Mouse (Mus musculus) large intestine, adult 2 months (tissue): ENCODE data around the gene Igsf9. TPM values are rescaled to one million over a fixed set of nuclear protein-coding genes. Genes with fewer than 3 reads are reported as not detected.

Experiments used
- DNase-seq: peaks from one replicate; pipeline ENCODE4 v3.0.0-alpha.2; 2012; ENCODE audit warnings: low read depth, low spot score
- WGBS: fragments of 180-500 bp; shearing (Covaris S2); methylation state at CpG from one replicate; pipeline ENCODE4 v1.1.7; 2018; 5-methylcytosine and 5-hydroxymethylcytosine counted together
- polyA plus RNA-seq: library from polyadenylated mRNA; depleted of rRNA; stranded (reverse); fragments of >200 nt; gene quantifications from 2 replicates; pipeline ENCODE4 v1.2.3, GENCODE M21; 2012; rRNA removed

Igsf9 gene
- 109 and 288 TPM in 2 replicates for polyA plus RNA-seq

GRCm38 (mm10) chr1:172481540-172482280 is at the start of gene Igsf9:
Igsf9 (plus strand) TSS chr1:172481788.
- WGBS, result under 1% methylated on average over 38 of the region's 38 CpGs

GRCm38 (mm10) chr1:172431836-172432586 is 49.6 kb upstream of the Igsf9 start:
- WGBS, result 12% methylated on average over 4 of the region's 4 CpGs
- DNase-seq, result peak; percentile 53

More at GRCm38 (mm10) chr1:172481540-172482280, at the start of gene Igsf9:
- peak; percentile 97 for DNase-seq

- DNase-seq, result no peak
- 39% methylated on average over 3 of the region's 3 CpGs for WGBS
Observed at GRCm38 (mm10) chr1:172432587-172432955, 49.0 kb upstream of the Igsf9 start.

- 63% methylated on average over 20 of the region's 20 CpGs for WGBS
Observed at GRCm38 (mm10) chr1:172433012-172433850, 48.4 kb upstream of the Igsf9 start.

GRCm38 (mm10) chr1:172433851-172434165 is 47.8 kb upstream of the Igsf9 start:
- WGBS, result 86% methylated on average over 4 of the region's 4 CpGs
- no peak for DNase-seq

More at GRCm38 (mm10) chr1:172433012-172433850, 48.4 kb upstream of the Igsf9 start:
- no peak for DNase-seq

GRCm38 (mm10) chr1:172436785-172437184 is 44.8 kb upstream of the Igsf9 start:
- no peak for DNase-seq
- 65% methylated on average over 6 of the region's 6 CpGs for WGBS

GRCm38 (mm10) chr1:172438621-172439020 is 43.0 kb upstream of the Igsf9 start:
- 87% methylated on average over 2 of the region's 2 CpGs for WGBS
- DNase-seq, result no peak

- WGBS, result 29% methylated on average over 3 of the region's 3 CpGs
- no peak for DNase-seq
Observed at GRCm38 (mm10) chr1:172440521-172440920, 41.1 kb upstream of the Igsf9 start.

GRCm38 (mm10) chr1:172441935-172442445 is 39.6 kb upstream of the Igsf9 start:
- WGBS, result 86% methylated on average over 9 of the region's 9 CpGs

GRCm38 (mm10) chr1:172450226-172450625 is 31.4 kb upstream of the Igsf9 start:
- no peak for DNase-seq
- WGBS, result 53% methylated on average over 2 of the region's 2 CpGs

More at GRCm38 (mm10) chr1:172441935-172442445, 39.6 kb upstream of the Igsf9 start:
- no peak for DNase-seq

GRCm38 (mm10) chr1:172450848-172451470 is 30.6 kb upstream of the Igsf9 start:
- DNase-seq, result no peak

GRCm38 (mm10) chr1:172452911-172453310 is 28.7 kb upstream of the Igsf9 start:
- no peak for DNase-seq
- 54% methylated on average over 2 of the region's 2 CpGs for WGBS

More at GRCm38 (mm10) chr1:172450848-172451470, 30.6 kb upstream of the Igsf9 start:
- whole genome bisulfite sequencing, result 65% methylated on average over 17 of the region's 17 CpGs

GRCm38 (mm10) chr1:172453810-172454209 is 27.8 kb upstream of the Igsf9 start:
- no peak for DNase-seq
- 95% methylated on average over 2 of the region's 2 CpGs for WGBS

GRCm38 (mm10) chr1:172455416-172455815 is 26.2 kb upstream of the Igsf9 start:
- DNase-seq, result no peak
- 36% methylated on average over 4 of the region's 4 CpGs for WGBS

- 63% methylated on average over 7 of the region's 7 CpGs for WGBS
- no peak for DNase-seq
Observed at GRCm38 (mm10) chr1:172456001-172456677, 25.4 kb upstream of the Igsf9 start.

- no peak for DNase-seq
- WGBS, result 40% methylated on average over 3 of the region's 3 CpGs
Observed at GRCm38 (mm10) chr1:172457196-172457595, 24.4 kb upstream of the Igsf9 start.

GRCm38 (mm10) chr1:172458041-172458440 is 23.5 kb upstream of the Igsf9 start:
- no peak for DNase-seq
- WGBS, result 92% methylated on average over 3 of the region's 3 CpGs

GRCm38 (mm10) chr1:172461602-172462001 is 20.0 kb upstream of the Igsf9 start:
- WGBS, result 23% methylated on average over 2 of the region's 2 CpGs
- DNase-seq, result peak; percentile 88

- 27% methylated on average over 3 of the region's 3 CpGs for whole genome bisulfite sequencing
- DNase-seq, result peak; percentile 90
Observed at GRCm38 (mm10) chr1:172462534-172462933, 19.1 kb upstream of the Igsf9 start.
